Mouse (Mus musculus) kidney, postnatal 25 days (tissue): ENCODE results near the gene Sp6.

Experiments used
- DNase-seq, 2 experiments: peaks; one replicate each; pipeline ENCODE4 v3.0.0; 2021; ENCODE audit warnings: mixed read lengths in 2 of 2

The Sp6 gene

GRCm38 (mm10) chr11:97065538-97066295 is 52.5 kb downstream of the Sp6 start:
- DNase-seq, result no peak

DNA sequence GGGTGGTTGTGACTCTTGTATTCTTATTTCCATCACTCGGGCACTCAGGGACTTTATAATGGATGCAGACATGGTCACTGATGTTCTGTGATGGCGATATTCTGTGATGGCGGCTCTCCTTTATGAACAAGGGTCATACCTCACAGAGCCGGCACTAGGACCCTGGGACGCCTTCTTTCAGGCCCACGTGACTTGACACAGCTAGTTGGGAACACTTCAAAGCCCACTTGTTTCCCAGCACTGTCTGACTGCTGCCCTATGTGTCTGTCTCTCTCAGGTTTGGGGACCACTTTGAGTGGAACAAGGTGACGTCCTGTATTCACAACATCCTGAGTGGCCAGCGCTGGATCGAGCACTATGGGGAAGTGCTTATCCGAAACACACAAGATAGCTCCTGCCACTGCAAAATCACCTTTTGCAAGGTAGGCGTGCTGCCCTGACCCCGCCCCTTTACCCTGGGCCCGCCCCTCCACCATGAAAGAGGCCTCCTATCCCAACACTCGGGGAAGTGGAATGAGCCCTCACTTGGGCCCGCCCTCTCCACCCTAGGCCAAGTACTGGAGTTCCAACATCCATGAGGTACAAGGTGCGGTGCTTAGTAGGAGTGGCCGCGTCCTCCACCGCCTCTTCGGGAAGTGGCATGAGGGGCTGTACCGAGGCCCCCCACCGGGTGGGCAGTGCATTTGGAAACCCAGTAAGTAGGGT is 53.6 kb downstream of the Sp6 start:
- DNase-seq, result no peak

GRCm38 (mm10) chr11:97069333-97069732 is 56.1 kb downstream of the Sp6 start:
- no peak for DNase-seq

DNA sequence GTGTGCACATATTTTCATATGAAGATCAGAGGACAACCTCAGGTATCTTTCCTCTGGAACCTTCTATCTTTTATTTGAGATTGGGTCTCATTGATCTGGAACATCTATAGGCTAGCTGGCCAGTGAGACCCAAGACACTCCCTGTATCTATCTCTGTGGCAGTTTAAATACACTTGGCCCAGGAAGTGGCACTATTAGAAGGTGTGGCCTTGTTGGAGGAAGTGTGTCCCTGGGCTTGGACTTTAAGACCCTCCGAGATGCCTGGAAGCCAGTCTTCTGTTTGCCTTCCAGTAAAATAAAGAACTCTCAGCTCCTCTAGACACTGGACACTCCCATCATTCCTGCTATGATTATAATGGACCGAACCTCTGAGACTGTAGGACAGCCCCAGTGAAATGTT is 56.6 kb downstream of the Sp6 start:
- DNase-seq, result no peak

GRCm38 (mm10) chr11:97071129-97071528 is 57.9 kb downstream of the Sp6 start:
- no peak for DNase-seq

GRCm38 (mm10) chr11:97072533-97072932 is 59.3 kb downstream of the Sp6 start:
- peak in 1 of 2 experiments; percentile 61 for DNase-seq

DNA sequence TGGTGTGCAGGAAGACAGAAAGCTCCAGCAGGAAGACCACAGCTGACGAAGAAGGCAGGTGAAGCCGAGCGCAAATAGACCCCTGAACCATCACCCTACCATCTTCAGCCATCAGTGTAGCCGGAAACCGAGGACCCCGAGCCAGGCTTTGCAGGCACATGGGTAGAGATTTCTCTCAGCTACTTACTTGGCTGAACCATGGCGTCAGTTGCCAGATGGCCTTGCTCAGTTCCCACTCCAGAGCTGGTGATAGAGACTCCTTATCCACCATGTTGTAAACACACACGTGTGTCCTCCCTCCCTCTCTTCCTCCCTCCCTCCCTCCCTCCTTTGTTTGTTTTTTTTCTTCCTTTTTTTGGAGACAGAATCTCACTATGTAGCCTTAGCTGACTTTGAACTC is 61.0 kb downstream of the Sp6 start:
- no peak for DNase-seq
